Comparison of ENCODE assay signal across 8 mouse cellular contexts in genomic region chr9:31858720-31859340, GRCm38 (mm10). TPM values are rescaled to one million over a fixed set of nuclear protein-coding genes. Genes with fewer than 3 reads are reported as not detected.
DNase-seq lines count a peak whose midpoint lies in the region; ATAC-seq and TF ChIP-seq lines count a peak whose summit lies in the region.

No protein-coding gene starts in this region.

- no peak overlapping the region for H3K4me3 ChIP-seq in thymus, adult 2 months (ENCODE audit: control insufficient read depth, insufficient read depth, low read length)
- peak overlapping the region; percentile 29 for H3K4me3 ChIP-seq in hindbrain, embryonic 13.5 days
- H3K4me3 ChIP-seq in stomach, embryonic 14.5 days (ENCODE audit: low read depth, low read length), result peak overlapping the region; percentile 7; the same call in 1 of the 2 replicates

- WGBS in thymus, adult 2 months, result 13% methylated on average over 20 of the region's 20 CpGs
- WGBS in hindbrain, embryonic 13.5 days, result 7% methylated on average over 20 of the region's 20 CpGs
- WGBS in stomach, embryonic 14.5 days, result 6% methylated on average over 20 of the region's 20 CpGs

- H3K36me3 ChIP-seq in thymus, adult 2 months (ENCODE audit: control insufficient read depth, insufficient read depth, low read length), result no peaks in the 10 kb centered on the region
- H3K36me3 ChIP-seq in hindbrain, embryonic 13.5 days, result no peaks in the 10 kb centered on the region
- no peaks in the 10 kb centered on the region for H3K36me3 ChIP-seq in stomach, embryonic 14.5 days (ENCODE audit: control insufficient read depth, insufficient read depth, low read length)

- H3K27ac ChIP-seq in thymus, adult 2 months (ENCODE audit: control insufficient read depth, insufficient read depth, low read length), result no peak overlapping the region
- H3K27ac ChIP-seq in hindbrain, embryonic 13.5 days, result no peak overlapping the region
- H3K27ac ChIP-seq in stomach, embryonic 14.5 days (ENCODE audit: low read length), result no peak overlapping the region

- peak; percentile 9 for DNase-seq in adrenal gland, postnatal 14 days
- no peak for DNase-seq in adrenal gland, postnatal 25 days
- peak; percentile 39 for DNase-seq in thymus, postnatal 14 days
- no peak for DNase-seq in thymus, adult 2 months
- no peak for DNase-seq in adrenal gland, postnatal 4 days (ENCODE audit: low spot score in 2 of 2)

- peak overlapping the region; percentile 59; the same call in 1 of the 2 replicates for H3K9ac ChIP-seq in hindbrain, embryonic 13.5 days
- no peak overlapping the region for H3K9ac ChIP-seq in stomach, embryonic 14.5 days (replicated peaks; ENCODE audit: low read depth, low read length)

- H3K4me2 ChIP-seq in hindbrain, embryonic 13.5 days, result peak overlapping the region; percentile 58
- peak overlapping the region; percentile 29; the same call in 1 of the 2 replicates for H3K4me2 ChIP-seq in stomach, embryonic 14.5 days (replicated peaks; ENCODE audit: low read depth, low read length)

- H3K9me3 ChIP-seq in hindbrain, embryonic 13.5 days, result no peaks in the 10 kb centered on the region
- H3K9me3 ChIP-seq in stomach, embryonic 14.5 days (ENCODE audit: control insufficient read depth, low read depth, low read length), result no peaks in the 10 kb centered on the region

- peak; percentile 68 for ATAC-seq in hindbrain, embryonic 13.5 days (ENCODE audit: low FRiP score)
- ATAC-seq in megakaryocyte-erythroid progenitor cell, adult 5-6 weeks (replicated peaks; ENCODE audit: low FRiP score, low TSS enrichment, poor library complexity, severe bottlenecking), result 0 out of 2 replicates have a peak, but pooled peaks have one; percentile 30
- ATAC-seq in stomach, embryonic 14.5 days (ENCODE audit: insufficient number of reproducible peaks, insufficient read depth, low FRiP score, low read depth), result no peak

- no peak for TF ChIP-seq CTCF in thymus, adult 2 months (IDR thresholded peaks at IDR 0.05; ENCODE audit: borderline replicate concordance, control insufficient read depth, extremely low read depth, insufficient read depth, low read length, poor library complexity)

- H3K27me3 ChIP-seq in thymus, adult 2 months (ENCODE audit: control insufficient read depth, insufficient read depth, low read length), result no peaks in the 10 kb centered on the region; the same call in 1 of the 2 replicates
- H3K27me3 ChIP-seq in hindbrain, embryonic 13.5 days, result peaks cover 9% of the 10 kb centered on the region; the same call in 1 of the 2 replicates
- H3K27me3 ChIP-seq in stomach, embryonic 14.5 days (ENCODE audit: control insufficient read depth, insufficient read depth, low read length), result no peaks in the 10 kb centered on the region

- H3K4me1 ChIP-seq in thymus, adult 2 months (replicated peaks; ENCODE audit: control insufficient read depth, insufficient read depth, low read length), result no peaks in the 10 kb centered on the region
- peaks cover 13% of the 10 kb centered on the region for H3K4me1 ChIP-seq in hindbrain, embryonic 13.5 days (replicated peaks)
- no peaks in the 10 kb centered on the region for H3K4me1 ChIP-seq in stomach, embryonic 14.5 days (ENCODE audit: control insufficient read depth, insufficient read depth, low read length)

- no peak for TF ChIP-seq POLR2A in thymus, adult 2 months (IDR thresholded peaks at IDR 0.05; ENCODE audit: control insufficient read depth, extremely low read depth, insufficient read depth, low read length, poor library complexity)

RNA-seq across cellular contexts. Expression of gene Barx2, which starts 54.4 kb away (rescaled TPM):
- total RNA-seq in adrenal gland, postnatal 14 days (2021), result not detected in 2 replicates
- not detected in 2 replicates for total RNA-seq in adrenal gland, postnatal 25 days (2021)
- polyA plus RNA-seq in thymus, adult 2 months (2012; rRNA removed), result 0.66 and 0.85 TPM in 2 replicates
- not detected in 2 replicates for polyA plus RNA-seq in hindbrain, embryonic 13.5 days (2015; fragmentation: Nextera tagmentation; extraction: Ambion mirVana)
- not detected in 2 replicates for total RNA-seq in megakaryocyte-erythroid progenitor cell, adult 5-6 weeks (2014; fragmentation: Nextera tagmentation)
- total RNA-seq in megakaryocyte-erythroid progenitor cell, adult 5-6 weeks (2017), result not detected in 2 replicates
- polyA plus RNA-seq in stomach, embryonic 14.5 days (2014; fragmentation: Nextera tagmentation; extraction: Ambion mirVana), result 0.45 and 0.76 TPM in 2 replicates
- under 1 TPM in 1 of 2 experiments, not detected in 1; 0.28 TPM for total RNA-seq in adrenal gland, postnatal 4 days (2021)

Comparison
In these comparisons a context has a peak if more than half of its experiments do, and no peak if none do; other contexts are left out.
1. DNase-seq: peak in adrenal gland, postnatal 14 days (single experiment) and thymus, postnatal 14 days (single experiment); none in adrenal gland, postnatal 25 days (single experiment), thymus, adult 2 months (single experiment) and adrenal gland, postnatal 4 days (0 of 2).